Mouse (Mus musculus) bone marrow macrophage, adult 2 months (primary cell): Measurements from ENCODE around the gene Pdpn. TPM values are rescaled to one million over a fixed set of nuclear protein-coding genes. Genes with fewer than 3 reads are reported as not detected.

Source experiments
- H3K27ac ChIP-seq: 2 replicates; pipeline ENCODE4 v1.5.1; 2012; ENCODE audit warnings: low read depth, low read length; ENCODE audit not compliant: insufficient read depth
- H3K4me1 ChIP-seq: 2 replicates; pipeline ENCODE4 v1.6.1; 2012; ENCODE audit warnings: low read length; ENCODE audit not compliant: control insufficient read depth, insufficient read depth
- H3K4me3 ChIP-seq: 2 replicates; pipeline ENCODE4 v1.5.1; 2012; ENCODE audit warnings: mild to moderate bottlenecking, low read length, moderate library complexity; ENCODE audit not compliant: insufficient read depth
- CTCF ChIP-seq: IDR thresholded peaks from 2 replicates; pipeline ENCODE4 v1.5.1; 2012; ENCODE audit warnings: low read depth, mild to moderate bottlenecking, low read length, moderate library complexity
- POLR2A ChIP-seq: IDR thresholded peaks from 2 replicates; pipeline ENCODE4 v1.6.1; 2012; ENCODE audit warnings: mild to moderate bottlenecking, low read depth, low read length, borderline replicate concordance
- polyA plus RNA-seq: library from polyadenylated mRNA; stranded (reverse); fragments of >200 nt; gene quantifications from 2 replicates; pipeline ENCODE4 v1.2.4, GENCODE M21; 2012; ENCODE audit not compliant: missing spikeins, insufficient read depth, insufficient read length

The Pdpn gene
- polyA plus RNA-seq, 1 experiment, result 3.0 TPM

- TF ChIP-seq POLR2A (no peak), CTCF (no peak)
- Histone ChIP-seq H3K4me1 (0 out of 2 replicates have a peak, but pooled peaks cover 3% of the 10 kb centered on the region), H3K4me3 (no peak overlapping the region), H3K27ac (no peak overlapping the region)
Observed at GRCm38 (mm10) chr4:143300113-143300688, 837 bp upstream of the Pdpn start.

- Histone ChIP-seq H3K4me3 (peak overlapping the region; percentile 19; the same call in 1 of the 2 replicates), H3K27ac (no peak overlapping the region), H3K4me1 (no peaks in the 10 kb centered on the region)
- TF ChIP-seq CTCF, result no peak
- TF ChIP-seq POLR2A, result no peak
Observed at GRCm38 (mm10) chr4:143298431-143299315, 691 bp downstream of the Pdpn start.

GRCm38 (mm10) chr4:143297016-143297556, 2.3 kb downstream of the Pdpn start:
- no peak overlapping the region for H3K27ac ChIP-seq
- H3K4me3 ChIP-seq, result no peak overlapping the region

GRCm38 (mm10) chr4:143296153-143296552, 3.2 kb downstream of the Pdpn start:
- no peak for TF ChIP-seq POLR2A
- no peak for TF ChIP-seq CTCF
- Histone ChIP-seq H3K4me3 (no peak overlapping the region), H3K27ac (no peak overlapping the region), H3K4me1 (peaks cover 2% of the 10 kb centered on the region; the same call in 1 of the 2 replicates)

More at GRCm38 (mm10) chr4:143297016-143297556, 2.3 kb downstream of the Pdpn start:
- H3K4me1 ChIP-seq, result no peaks in the 10 kb centered on the region
- TF ChIP-seq POLR2A (no peak), CTCF (no peak)

- Histone ChIP-seq H3K4me1 (peaks cover 6% of the 10 kb centered on the region), H3K4me3 (no peak overlapping the region), H3K27ac (no peak overlapping the region)
- TF ChIP-seq POLR2A, result no peak
- TF ChIP-seq CTCF, result no peak
Observed at GRCm38 (mm10) chr4:143294324-143294723, 5.0 kb downstream of the Pdpn start.

- Histone ChIP-seq H3K4me3 (peak overlapping the region; percentile 52), H3K4me1 (peaks cover 18% of the 10 kb centered on the region), H3K27ac (peak overlapping the region; percentile 88)
- TF ChIP-seq CTCF (no peak), POLR2A (no peak)
Observed at GRCm38 (mm10) chr4:143288880-143289279, 10.5 kb downstream of the Pdpn start.

GRCm38 (mm10) chr4:143288473-143288872, 10.9 kb downstream of the Pdpn start:
- peaks cover 18% of the 10 kb centered on the region for H3K4me1 ChIP-seq
- peak overlapping the region; percentile 88 for H3K27ac ChIP-seq
- H3K4me3 ChIP-seq, result peak overlapping the region; percentile 52
- TF ChIP-seq POLR2A (no peak), CTCF (no peak)

- Histone ChIP-seq H3K4me3 (no peak overlapping the region), H3K27ac (no peak overlapping the region), H3K4me1 (peaks cover 18% of the 10 kb centered on the region)
- TF ChIP-seq POLR2A (no peak), CTCF (no peak)
Observed at GRCm38 (mm10) chr4:143287065-143287464, 12.3 kb downstream of the Pdpn start.

GRCm38 (mm10) chr4:143280166-143280565, 19.2 kb downstream of the Pdpn start:
- TF ChIP-seq CTCF (no peak; the same call in 1 of the 2 replicates), POLR2A (no peak)
- Histone ChIP-seq H3K4me1 (peaks cover 18% of the 10 kb centered on the region), H3K27ac (no peak overlapping the region), H3K4me3 (no peak overlapping the region)

GRCm38 (mm10) chr4:143279661-143280060, 19.7 kb downstream of the Pdpn start:
- H3K27ac ChIP-seq, result no peak overlapping the region
- peaks cover 18% of the 10 kb centered on the region for H3K4me1 ChIP-seq
- no peak overlapping the region for H3K4me3 ChIP-seq
- no peak for TF ChIP-seq POLR2A
